In the genomic region with DNA sequence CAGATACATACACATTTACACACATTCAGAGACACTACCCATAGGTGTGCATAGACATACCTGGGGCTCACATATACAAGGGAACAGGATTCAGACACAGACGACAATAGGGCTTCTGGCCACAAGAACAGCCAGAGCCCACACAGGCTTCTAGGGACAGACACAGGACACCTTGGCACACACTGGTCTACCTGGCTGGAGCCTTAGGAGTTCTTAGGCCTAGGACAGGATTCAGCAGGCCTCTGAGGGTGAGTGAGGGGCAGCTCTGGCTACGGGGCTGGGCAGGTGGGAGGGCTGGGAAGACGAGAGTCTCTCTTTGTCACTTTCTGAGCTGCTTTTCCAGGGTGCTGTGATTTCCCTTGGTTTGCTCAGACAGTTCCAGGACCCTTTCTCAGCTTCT, we compare ENCODE assay signal across 8 mouse cellular contexts. TPM values are rescaled to one million over a fixed set of nuclear protein-coding genes. Genes with fewer than 3 reads are reported as not detected.
DNase-seq lines count a peak whose midpoint lies in the region; ATAC-seq and TF ChIP-seq lines count a peak whose summit lies in the region.

No protein-coding gene starts in this region.

- no peaks in the 10 kb centered on the region for H3K27me3 ChIP-seq in kidney, embryonic 16.5 days (ENCODE audit: insufficient read depth, low read length)
- H3K27me3 ChIP-seq in embryonic facial prominence, embryonic 12.5 days = no peaks in the 10 kb centered on the region
- H3K27me3 ChIP-seq in hindbrain, postnatal 0 days (ENCODE audit: insufficient read depth, low read length) = no peaks in the 10 kb centered on the region
- no peaks in the 10 kb centered on the region for H3K27me3 ChIP-seq in midbrain, embryonic 15.5 days (replicated peaks)

- H3K4me1 ChIP-seq in kidney, embryonic 16.5 days (ENCODE audit: insufficient read depth, low read length) = peaks cover 30% of the 10 kb centered on the region
- peaks cover 15% of the 10 kb centered on the region for H3K4me1 ChIP-seq in embryonic facial prominence, embryonic 12.5 days
- H3K4me1 ChIP-seq in hindbrain, postnatal 0 days (ENCODE audit: insufficient read depth, low read length) = no peaks in the 10 kb centered on the region
- peaks cover 8% of the 10 kb centered on the region for H3K4me1 ChIP-seq in midbrain, embryonic 15.5 days

- H3K4me3 ChIP-seq in kidney, embryonic 16.5 days (ENCODE audit: low read length) = peak overlapping the region; percentile 31
- peak overlapping the region; percentile 7; the same call in 1 of the 2 replicates for H3K4me3 ChIP-seq in embryonic facial prominence, embryonic 12.5 days
- no peak overlapping the region for H3K4me3 ChIP-seq in hindbrain, postnatal 0 days (ENCODE audit: low read length)
- no peak overlapping the region for H3K4me3 ChIP-seq in midbrain, embryonic 15.5 days

- no peaks in the 10 kb centered on the region for H3K9me3 ChIP-seq in kidney, embryonic 16.5 days (ENCODE audit: low read length)
- H3K9me3 ChIP-seq in embryonic facial prominence, embryonic 12.5 days = no peaks in the 10 kb centered on the region
- H3K9me3 ChIP-seq in hindbrain, postnatal 0 days (ENCODE audit: low read length) = no peaks in the 10 kb centered on the region
- H3K9me3 ChIP-seq in midbrain, embryonic 15.5 days = no peaks in the 10 kb centered on the region

- no peak for TF ChIP-seq CTCF in hindbrain, postnatal 0 days (IDR thresholded peaks at IDR 0.05; ENCODE audit: low read depth)

- ATAC-seq in kidney, embryonic 16.5 days (ENCODE audit: low FRiP score, low TSS enrichment) = peak; percentile 29; the same call in 1 of the 2 replicates
- no peak for ATAC-seq in embryonic facial prominence, embryonic 12.5 days (ENCODE audit: insufficient number of reproducible peaks, insufficient read depth, low FRiP score, low TSS enrichment)
- ATAC-seq in hindbrain, postnatal 0 days = no peak
- ATAC-seq in midbrain, embryonic 15.5 days (replicated peaks) = no peak

- H3K27ac ChIP-seq in kidney, embryonic 16.5 days (ENCODE audit: low read length) = peak overlapping the region; percentile 76
- H3K27ac ChIP-seq in embryonic facial prominence, embryonic 12.5 days = peak overlapping the region; percentile 63; the same call in 1 of the 2 replicates
- 0 out of 2 replicates have a peak overlapping the region, but pooled peaks have one; percentile 32 for H3K27ac ChIP-seq in hindbrain, postnatal 0 days
- H3K27ac ChIP-seq in midbrain, embryonic 15.5 days = 0 out of 2 replicates have a peak overlapping the region, but pooled peaks have one; percentile 6

- DNase-seq in kidney, postnatal 25 days = no peak
- DNase-seq in hindbrain, postnatal 0 days (ENCODE audit: low spot score) = no peak
- no peak for DNase-seq in cerebellum, adult 9-10 months
- no peak for DNase-seq in frontal cortex, postnatal 10 days (ENCODE audit: low spot score in 2 of 2)
- no peak for DNase-seq in cerebellum, adult 11 months

- H3K9ac ChIP-seq in kidney, embryonic 16.5 days (replicated peaks; ENCODE audit: low read length) = peak overlapping the region; percentile 62
- peak overlapping the region; percentile 34; the same call in 1 of the 2 replicates for H3K9ac ChIP-seq in embryonic facial prominence, embryonic 12.5 days
- no peak overlapping the region for H3K9ac ChIP-seq in hindbrain, postnatal 0 days (replicated peaks; ENCODE audit: low read length)
- H3K9ac ChIP-seq in midbrain, embryonic 15.5 days = no peak overlapping the region

- peak overlapping the region; percentile 50 for H3K4me2 ChIP-seq in kidney, embryonic 16.5 days (replicated peaks; ENCODE audit: low read depth, low read length)
- H3K4me2 ChIP-seq in embryonic facial prominence, embryonic 12.5 days (replicated peaks) = peak overlapping the region; percentile 41
- peak overlapping the region; percentile 30; the same call in 1 of the 2 replicates for H3K4me2 ChIP-seq in hindbrain, postnatal 0 days (ENCODE audit: low read depth, low read length)
- no peak overlapping the region for H3K4me2 ChIP-seq in midbrain, embryonic 15.5 days

- WGBS in kidney, embryonic 16.5 days = 49% methylated on average over 3 of the region's 3 CpGs
- 67% methylated on average over 3 of the region's 3 CpGs for WGBS in embryonic facial prominence, embryonic 12.5 days
- 68% methylated on average over 3 of the region's 3 CpGs for WGBS in hindbrain, postnatal 0 days
- 54% methylated on average over 3 of the region's 3 CpGs for WGBS in midbrain, embryonic 15.5 days

- no peaks in the 10 kb centered on the region for H3K36me3 ChIP-seq in kidney, embryonic 16.5 days (ENCODE audit: insufficient read depth, low read length)
- no peaks in the 10 kb centered on the region for H3K36me3 ChIP-seq in embryonic facial prominence, embryonic 12.5 days
- H3K36me3 ChIP-seq in hindbrain, postnatal 0 days (ENCODE audit: insufficient read depth, low read length) = no peaks in the 10 kb centered on the region
- H3K36me3 ChIP-seq in midbrain, embryonic 15.5 days (replicated peaks) = no peaks in the 10 kb centered on the region

RNA-seq across cellular contexts. Expression of a gene that starts 30.4 kb away (rescaled TPM):
- polyA plus RNA-seq in kidney, embryonic 16.5 days (2015; fragmentation: Nextera tagmentation; extraction: Ambion mirVana) = 106 and 112 TPM in 2 replicates
- 23.9 and 29.7 TPM in 2 replicates for polyA plus RNA-seq in embryonic facial prominence, embryonic 12.5 days (2016; fragmentation: Nextera tagmentation; extraction: Ambion mirVana)
- 19.2 and 44.0 TPM in 2 replicates for total RNA-seq in hindbrain, postnatal 0 days (2014; rRNA removed)
- 9.2 and 10.5 TPM in 2 replicates for polyA plus RNA-seq in hindbrain, postnatal 0 days (2015; fragmentation: Nextera tagmentation; extraction: Ambion mirVana)
- 10.4 and 10.6 TPM in 2 replicates for polyA plus RNA-seq in midbrain, embryonic 15.5 days (2015; fragmentation: Nextera tagmentation; extraction: Ambion mirVana)

RNA-seq across cellular contexts. Expression of a gene that starts 32.4 kb away (rescaled TPM):
- 9.9 TPM in 1 of 2 replicates, not detected in the other for polyA plus RNA-seq in kidney, embryonic 16.5 days (2015; fragmentation: Nextera tagmentation; extraction: Ambion mirVana)
- polyA plus RNA-seq in embryonic facial prominence, embryonic 12.5 days (2016; fragmentation: Nextera tagmentation; extraction: Ambion mirVana) = not detected in 2 replicates
- total RNA-seq in hindbrain, postnatal 0 days (2014; rRNA removed) = not detected in 2 replicates
- polyA plus RNA-seq in hindbrain, postnatal 0 days (2015; fragmentation: Nextera tagmentation; extraction: Ambion mirVana) = not detected in 2 replicates
- not detected in 2 replicates for polyA plus RNA-seq in midbrain, embryonic 15.5 days (2015; fragmentation: Nextera tagmentation; extraction: Ambion mirVana)

RNA-seq across cellular contexts. Expression of a gene that starts 43.2 kb away (rescaled TPM):
- 31.6 and 46.5 TPM in 2 replicates for polyA plus RNA-seq in kidney, embryonic 16.5 days (2015; fragmentation: Nextera tagmentation; extraction: Ambion mirVana)
- polyA plus RNA-seq in embryonic facial prominence, embryonic 12.5 days (2016; fragmentation: Nextera tagmentation; extraction: Ambion mirVana) = 20.4 and 21.3 TPM in 2 replicates
- 54.4 and 55.8 TPM in 2 replicates for total RNA-seq in hindbrain, postnatal 0 days (2014; rRNA removed)
- polyA plus RNA-seq in hindbrain, postnatal 0 days (2015; fragmentation: Nextera tagmentation; extraction: Ambion mirVana) = 26.7 and 27.1 TPM in 2 replicates
- 31.4 and 32.2 TPM in 2 replicates for polyA plus RNA-seq in midbrain, embryonic 15.5 days (2015; fragmentation: Nextera tagmentation; extraction: Ambion mirVana)

Comparison
In these comparisons a context has a peak if more than half of its experiments do, and no peak if none do; other contexts are left out.
1. H3K27ac ChIP-seq: peak in every context shown above with its lines; median percentile 76 in kidney, embryonic 16.5 days; 63 in embryonic facial prominence, embryonic 12.5 days; 32 in hindbrain, postnatal 0 days; 6 in midbrain, embryonic 15.5 days.
2. H3K4me3 ChIP-seq: peak in kidney, embryonic 16.5 days (single experiment) and embryonic facial prominence, embryonic 12.5 days (single experiment); none in hindbrain, postnatal 0 days (single experiment) and midbrain, embryonic 15.5 days (single experiment).
3. H3K9ac ChIP-seq: peak in kidney, embryonic 16.5 days (single experiment) and embryonic facial prominence, embryonic 12.5 days (single experiment); none in hindbrain, postnatal 0 days (single experiment) and midbrain, embryonic 15.5 days (single experiment).